Mouse (Mus musculus): ENCODE measurements around the gene Gnb1.

GRCm38 (mm10) chr4:155471406-155471805, 19.8 kb upstream of the Gnb1 start:
- TF ChIP-seq CTCF (IDR thresholded peaks at IDR 0.05; ENCODE audit: low read depth) (no peak), EP300 (IDR thresholded peaks at IDR 0.05; ENCODE audit: low read depth) (no peak)

Measured in liver, embryonic 14.5 days (tissue).